Comparison of ENCODE assay signal across 26 mouse cellular contexts in genomic region chr15:96971906-96972305, GRCm38 (mm10).
DNase-seq lines count a peak whose midpoint lies in the region; ATAC-seq and TF ChIP-seq lines count a peak whose summit lies in the region.
"Had no signal": no experiment of that assay in that cellular context is flagged by ENCODE, and none has a peak within 500 bp of the region (broad histone marks: within the 10 kb centered on the region; RNA-seq: fewer than 3 reads in every experiment).

No protein-coding gene starts in this region.

- H3K9me3 ChIP-seq in heart, embryonic 10.5 days, result no peaks in the 10 kb centered on the region
- H3K9me3 ChIP-seq in lung, embryonic 14.5 days (ENCODE audit: low read depth, low read length), result no peaks in the 10 kb centered on the region
- H3K9me3 ChIP-seq: forebrain, embryonic 10.5 days; forebrain, embryonic 13.5 days had no signal

- peak; percentile 63 for DNase-seq in heart, embryonic 10.5 days (ENCODE audit: low spot score)
- DNase-seq in heart, postnatal 25 days (ENCODE audit: low spot score), result no peak
- DNase-seq in lung, embryonic 14.5 days, result no peak
- DNase-seq in lung, adult 2 months, result no peak
- DNase-seq in lung, postnatal 10 days, result peak; percentile 9
- no peak for DNase-seq in lung, postnatal 25 days (ENCODE audit: low spot score)
- DNase-seq in thymus, postnatal 25 days, result no peak
- DNase-seq: adrenal gland, postnatal 10 days; adrenal gland, postnatal 36 days; B cell, adult 2 months; cerebellum, adult 18-20 months; cerebellum, adult 9-10 months; cerebellum, postnatal 14 days; gastrocnemius, adult 2 months; gastrocnemius, postnatal 14 days; heart, adult 2 months; heart, postnatal 4 days had no signal

- H3K27me3 ChIP-seq in heart, embryonic 10.5 days (ENCODE audit: insufficient read depth, poor library complexity, severe bottlenecking), result no peaks in the 10 kb centered on the region
- no peaks in the 10 kb centered on the region for H3K27me3 ChIP-seq in lung, embryonic 14.5 days (ENCODE audit: insufficient read depth, low read length)
- H3K27me3 ChIP-seq: CH12.LX; forebrain, embryonic 13.5 days; heart, embryonic 12.5 days had no signal

- WGBS in heart, embryonic 10.5 days, result 87% methylated on average over 9 of the region's 9 CpGs
- 85% methylated on average over 9 of the region's 9 CpGs for WGBS in lung, embryonic 14.5 days
- 86% methylated on average over 9 of the region's 9 CpGs for WGBS in lung, adult 2 months

- no peak for TF ChIP-seq POLR2A in lung, adult 2 months (IDR thresholded peaks at IDR 0.05; ENCODE audit: borderline replicate concordance, extremely low read depth, low read depth, low read length)

- peaks cover 18% of the 10 kb centered on the region for H3K4me1 ChIP-seq in heart, embryonic 10.5 days
- H3K4me1 ChIP-seq in lung, embryonic 14.5 days (ENCODE audit: insufficient read depth), result peaks cover 5% of the 10 kb centered on the region; the same call in 1 of the 2 replicates
- no peaks in the 10 kb centered on the region for H3K4me1 ChIP-seq in lung, adult 2 months (ENCODE audit: control insufficient read depth, insufficient read depth, low read length)
- H3K4me1 ChIP-seq: forebrain, embryonic 13.5 days had no signal

- H3K9ac ChIP-seq in lung, embryonic 14.5 days, result no peak overlapping the region
- H3K9ac ChIP-seq: forebrain, embryonic 13.5 days; heart, embryonic 12.5 days; hindbrain, embryonic 14.5 days had no signal

- no peak overlapping the region for H3K4me3 ChIP-seq in heart, embryonic 10.5 days
- no peak overlapping the region for H3K4me3 ChIP-seq in lung, embryonic 14.5 days (ENCODE audit: low read depth, low read length)
- no peak overlapping the region for H3K4me3 ChIP-seq in lung, adult 2 months (replicated peaks; ENCODE audit: extremely low read depth, low read depth, low read length)
- H3K4me3 ChIP-seq: forebrain, embryonic 10.5 days; forebrain, embryonic 13.5 days; gastrocnemius, adult 2 months; heart, adult 2 months; heart, embryonic 12.5 days had no signal

- no peaks in the 10 kb centered on the region for H3K36me3 ChIP-seq in heart, embryonic 10.5 days
- H3K36me3 ChIP-seq in lung, embryonic 14.5 days (ENCODE audit: insufficient read depth), result no peaks in the 10 kb centered on the region
- H3K36me3 ChIP-seq: forebrain, embryonic 10.5 days; heart, embryonic 12.5 days had no signal

- no peak overlapping the region for H3K4me2 ChIP-seq in lung, embryonic 14.5 days
- H3K4me2 ChIP-seq: forebrain, embryonic 13.5 days; heart, embryonic 12.5 days; hindbrain, embryonic 14.5 days had no signal

- no peak overlapping the region for H3K27ac ChIP-seq in heart, embryonic 10.5 days
- H3K27ac ChIP-seq in lung, embryonic 14.5 days (ENCODE audit: low read depth), result peak overlapping the region; percentile 65
- H3K27ac ChIP-seq: forebrain, embryonic 10.5 days; forebrain, embryonic 13.5 days; gastrocnemius, adult 2 months; heart, adult 2 months; hindbrain, embryonic 14.5 days; hindbrain, postnatal 0 days had no signal

- TF ChIP-seq CTCF in lung, embryonic 14.5 days (IDR thresholded peaks at IDR 0.05; ENCODE audit: low read depth), result no peak
- TF ChIP-seq CTCF in lung, adult 2 months (IDR thresholded peaks at IDR 0.05; ENCODE audit: insufficient read depth, low read length), result no peak

- ATAC-seq in lung, embryonic 14.5 days (ENCODE audit: insufficient read depth), result no peak
- ATAC-seq: forebrain, embryonic 13.5 days; forebrain, embryonic 16.5 days; hindbrain, postnatal 0 days; inflammation-experienced regulatory T-cells, adult 6 months; intestine, embryonic 16.5 days had no signal

- intact Hi-C loops in heart, postnatal 25 days (cut with DNase I), result loop anchor here (1.0 to 5.0 kb wide), 2 partner anchors 163 to 215 kb away; no protein-coding TSS in a partner anchor

Comparison
In these comparisons a context has a peak if more than half of its experiments do, and no peak if none do; other contexts are left out.
1. DNase-seq: peak in heart, embryonic 10.5 days (single experiment) and lung, postnatal 10 days (single experiment); none in heart, postnatal 25 days (single experiment), lung, embryonic 14.5 days (single experiment), lung, adult 2 months (single experiment), lung, postnatal 25 days (single experiment) and thymus, postnatal 25 days (single experiment).